Mouse (Mus musculus) heart, postnatal 36 days (tissue): ENCODE data around the gene Acoxl. TPM values are rescaled to one million over a fixed set of nuclear protein-coding genes. Genes with fewer than 3 reads are reported as not detected.

Source experiments
- DNase-seq, 2 experiments: peaks; one replicate each; pipeline ENCODE4 v3.0.0; 2021 to 2022
- intact Hi-C: fragments of 180-260 bp; cut with DNase I; formaldehyde crosslinking; loops from one replicate; pipeline ENCODE4 v1.15.1; 2025
- total RNA-seq, 2 experiments: library from RNA; stranded (reverse); gene quantifications; 2 replicates each; pipeline ENCODE4 v1.2.3; 2021

Gene Acoxl
- total RNA-seq, 2 experiments from 2014 or later = not detected

DNA sequence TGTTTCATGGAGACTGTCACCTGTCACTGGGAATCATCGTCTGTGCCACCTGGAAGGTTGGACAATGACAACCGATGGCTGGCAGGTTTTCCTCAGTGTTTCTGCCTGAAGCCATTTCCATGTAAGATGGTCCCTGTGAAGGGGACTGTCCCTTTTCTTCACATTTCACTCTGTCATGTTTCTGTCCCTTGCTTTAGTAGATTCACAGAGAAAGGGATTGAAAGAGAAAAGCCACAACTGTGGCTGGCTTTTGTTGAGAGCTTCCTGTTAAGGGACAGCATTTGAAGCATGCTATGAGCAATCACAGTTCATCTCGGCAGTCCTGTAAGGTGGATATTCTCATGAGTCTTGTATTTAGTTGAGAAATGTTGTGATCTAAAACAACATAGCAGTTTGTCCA is 52.4 kb downstream of the Acoxl start:
- DNase-seq = no peak
- intact Hi-C loops = no loop called here

- DNase-seq = no peak
- intact Hi-C loops = no loop called here
Measured at GRCm38 (mm10) chr2:127894890-127895289, 56.2 kb downstream of the Acoxl start.

- DNase-seq = no peak
- intact Hi-C loops = no loop called here
Measured at GRCm38 (mm10) chr2:127897718-127898117, 59.0 kb downstream of the Acoxl start.

DNA sequence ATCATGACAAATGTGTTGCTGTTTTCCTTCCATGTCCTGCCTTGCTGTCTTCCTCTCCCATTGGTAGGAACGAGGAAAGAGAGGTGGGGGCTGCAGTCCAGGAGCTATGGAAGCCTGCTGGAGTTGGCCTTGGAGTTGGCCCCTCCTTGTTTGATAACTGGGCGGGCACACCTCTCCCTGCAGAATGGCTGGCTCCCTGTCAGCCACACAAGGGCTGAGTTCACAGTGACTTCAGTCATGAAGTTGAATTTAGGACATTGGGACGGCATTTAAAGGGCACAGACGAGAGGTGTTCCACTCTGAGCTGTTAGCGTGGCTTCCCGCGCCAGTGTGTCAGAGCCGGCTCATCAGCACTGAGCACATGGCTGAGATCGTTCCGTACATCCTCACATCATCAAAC is 66.2 kb downstream of the Acoxl start:
- no peak for DNase-seq
- intact Hi-C loops = no loop called here

- DNase-seq = no peak
- intact Hi-C loops = no loop called here
Measured at GRCm38 (mm10) chr2:127906973-127907678, 68.5 kb downstream of the Acoxl start.

DNA sequence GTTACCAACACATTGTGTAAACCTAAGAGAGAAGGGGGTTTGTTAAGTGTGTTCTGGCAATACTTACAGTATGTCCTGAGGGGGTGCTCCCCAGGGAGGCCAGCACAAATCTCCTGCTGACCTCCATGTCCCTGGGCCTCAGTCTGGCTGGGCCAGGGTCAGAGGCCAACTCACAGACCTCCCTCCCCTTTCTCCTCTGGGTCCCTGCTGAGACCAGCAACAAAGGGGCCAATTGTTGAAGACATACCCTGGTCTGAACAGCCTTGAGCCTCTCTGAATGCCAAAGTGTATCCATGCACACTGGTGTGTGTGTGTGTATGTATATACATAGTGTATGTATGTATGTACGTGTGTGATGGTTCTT is 69.0 kb downstream of the Acoxl start:
- DNase-seq = no peak

DNA sequence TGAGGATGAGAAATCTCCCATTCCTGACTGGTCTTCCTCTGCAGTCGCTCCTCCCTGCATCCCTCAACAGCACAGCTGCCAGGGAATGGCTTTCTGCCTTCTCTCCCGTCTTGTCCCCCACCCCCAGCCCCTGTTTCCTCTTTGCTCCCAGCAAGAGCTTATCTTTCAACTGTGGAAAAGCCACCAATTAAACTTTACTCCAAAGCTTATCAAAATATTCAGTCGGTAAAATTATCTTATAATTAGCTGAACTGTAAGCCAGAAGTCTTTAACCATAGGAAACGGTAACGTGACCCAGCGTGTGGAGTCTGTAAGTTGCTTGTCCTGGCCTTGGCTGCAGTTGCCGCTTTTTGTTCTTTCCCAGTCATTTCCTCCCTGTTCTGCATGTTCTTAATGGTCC is 70.2 kb downstream of the Acoxl start:
- DNase-seq = no peak
- intact Hi-C loops = no loop called here

More for the DNA sequence above, 69.0 kb downstream of the Acoxl start:
- intact Hi-C loops = no loop called here

DNA sequence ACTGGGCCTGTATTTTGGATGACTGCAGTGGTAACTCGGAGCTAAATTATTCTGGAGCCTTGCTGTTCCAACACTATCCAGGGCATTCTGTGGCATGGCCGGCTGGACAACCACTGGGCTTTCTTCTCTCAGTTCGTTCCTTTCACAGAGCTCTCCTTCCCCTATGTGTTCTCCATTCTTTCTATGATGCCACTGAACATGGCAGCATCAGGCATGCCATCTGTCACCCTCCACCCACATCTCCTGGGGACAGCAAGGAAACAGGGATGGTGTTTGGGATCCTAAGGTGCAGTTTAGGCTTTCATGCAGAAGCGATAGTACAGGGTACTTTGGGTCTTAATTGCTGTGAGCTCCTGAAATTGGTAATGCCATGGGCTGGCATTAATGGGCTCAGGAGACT is 71.1 kb downstream of the Acoxl start:
- intact Hi-C loops = no loop called here
- no peak for DNase-seq

GRCm38 (mm10) chr2:127911579-127911978 is 72.9 kb downstream of the Acoxl start:
- intact Hi-C loops = no loop called here
- no peak for DNase-seq

- intact Hi-C loops = no loop called here
- DNase-seq = no peak
Measured at GRCm38 (mm10) chr2:127914047-127914446, 75.4 kb downstream of the Acoxl start.

- DNase-seq = no peak
- intact Hi-C loops = no loop called here
Measured at GRCm38 (mm10) chr2:127916804-127917410, 78.2 kb downstream of the Acoxl start.

DNA sequence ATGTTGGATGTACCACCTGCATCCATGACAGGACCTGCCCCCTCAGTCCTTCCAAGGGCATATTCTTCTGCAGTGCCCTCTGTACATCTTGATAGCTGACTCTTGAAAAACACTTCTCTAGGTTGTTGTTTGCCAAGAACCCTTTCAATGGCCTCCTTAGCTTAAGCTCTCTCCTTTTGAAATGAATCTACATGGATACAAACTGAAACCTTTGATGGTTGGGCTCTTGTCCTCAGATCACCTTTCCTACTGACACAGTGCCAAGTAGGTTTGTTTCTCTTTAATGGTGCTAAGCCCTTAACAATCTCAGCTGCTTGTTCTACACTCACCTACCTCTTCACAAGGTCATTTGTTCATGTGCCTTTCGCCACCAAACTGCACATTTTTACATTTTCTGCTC is 81.1 kb downstream of the Acoxl start:
- intact Hi-C loops = no loop called here
- no peak for DNase-seq

- intact Hi-C loops = no loop called here
Measured at GRCm38 (mm10) chr2:127922036-127922901, 83.6 kb downstream of the Acoxl start.

DNA sequence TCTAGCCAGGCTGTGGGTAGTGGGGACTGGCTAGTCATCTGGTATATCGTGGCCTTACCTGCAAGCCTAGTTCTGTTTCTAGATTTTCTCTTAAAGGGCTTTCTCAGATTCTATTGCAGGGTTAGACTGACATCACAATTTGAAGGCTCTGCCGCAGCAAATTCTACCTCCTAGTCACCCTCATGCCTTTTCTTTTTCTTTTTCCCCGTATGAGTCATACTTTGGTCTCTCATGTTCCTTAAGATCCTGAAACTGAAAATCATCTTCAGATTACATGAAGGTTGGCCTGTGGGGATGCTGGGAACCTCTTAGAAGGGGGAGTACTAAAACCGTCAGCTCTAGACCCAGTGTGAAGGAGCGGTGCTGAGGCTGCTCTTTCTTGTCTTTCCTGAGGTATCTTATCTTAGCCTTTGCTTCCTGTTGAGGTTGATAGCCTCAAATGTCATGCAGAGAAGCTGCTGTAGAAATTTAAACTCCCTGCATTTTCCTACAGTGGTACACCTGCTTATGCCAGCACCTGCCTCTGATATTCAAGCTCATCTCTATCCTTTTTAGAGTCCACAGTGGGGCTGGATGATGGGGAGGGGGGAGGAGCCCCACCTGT is 84.5 kb downstream of the Acoxl start:
- DNase-seq = no peak
- intact Hi-C loops = no loop called here

More at GRCm38 (mm10) chr2:127922036-127922901, 83.6 kb downstream of the Acoxl start:
- no peak for DNase-seq

DNA sequence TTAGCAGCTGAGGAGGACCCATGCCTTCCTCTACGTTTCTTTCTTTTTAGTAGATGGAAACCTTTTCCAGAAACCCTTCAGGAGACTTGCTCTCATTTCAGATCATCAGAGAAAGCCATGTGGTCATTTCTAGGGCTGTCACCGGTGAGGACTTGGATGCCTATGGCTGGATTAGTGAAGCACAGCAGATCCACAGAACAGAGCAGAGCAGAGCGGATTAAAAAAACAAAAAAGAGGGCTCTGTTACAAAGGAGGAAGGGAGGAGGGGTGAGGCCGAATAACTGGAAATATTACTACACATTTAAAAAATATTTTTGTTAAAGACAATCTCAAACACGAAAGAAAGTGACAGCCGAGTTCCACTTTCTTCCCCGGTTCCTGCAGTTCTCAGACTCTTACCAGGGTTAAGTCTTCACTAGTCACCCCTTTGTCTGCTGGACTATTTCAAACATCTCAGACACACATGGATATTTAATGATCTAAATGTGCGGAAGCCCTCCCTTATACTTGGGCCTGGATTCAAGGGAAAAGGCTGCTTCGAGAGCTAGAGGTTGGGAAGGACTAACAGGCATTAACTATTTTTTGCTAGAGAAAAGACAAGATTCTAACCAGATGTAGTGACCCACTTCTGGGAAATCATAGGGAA is 88.1 kb downstream of the Acoxl start:
- intact Hi-C loops = no loop called here

GRCm38 (mm10) chr2:127927452-127928273 is 89.0 kb downstream of the Acoxl start:
- DNase-seq = no peak
- intact Hi-C loops = no loop called here

More for the DNA sequence above, 88.1 kb downstream of the Acoxl start:
- DNase-seq = no peak

GRCm38 (mm10) chr2:127928279-127928678 is 89.6 kb downstream of the Acoxl start:
- intact Hi-C loops = no loop called here
- DNase-seq = no peak

- DNase-seq = no peak
- intact Hi-C loops = no loop called here
Measured at GRCm38 (mm10) chr2:127928871-127929270, 90.2 kb downstream of the Acoxl start.

DNA sequence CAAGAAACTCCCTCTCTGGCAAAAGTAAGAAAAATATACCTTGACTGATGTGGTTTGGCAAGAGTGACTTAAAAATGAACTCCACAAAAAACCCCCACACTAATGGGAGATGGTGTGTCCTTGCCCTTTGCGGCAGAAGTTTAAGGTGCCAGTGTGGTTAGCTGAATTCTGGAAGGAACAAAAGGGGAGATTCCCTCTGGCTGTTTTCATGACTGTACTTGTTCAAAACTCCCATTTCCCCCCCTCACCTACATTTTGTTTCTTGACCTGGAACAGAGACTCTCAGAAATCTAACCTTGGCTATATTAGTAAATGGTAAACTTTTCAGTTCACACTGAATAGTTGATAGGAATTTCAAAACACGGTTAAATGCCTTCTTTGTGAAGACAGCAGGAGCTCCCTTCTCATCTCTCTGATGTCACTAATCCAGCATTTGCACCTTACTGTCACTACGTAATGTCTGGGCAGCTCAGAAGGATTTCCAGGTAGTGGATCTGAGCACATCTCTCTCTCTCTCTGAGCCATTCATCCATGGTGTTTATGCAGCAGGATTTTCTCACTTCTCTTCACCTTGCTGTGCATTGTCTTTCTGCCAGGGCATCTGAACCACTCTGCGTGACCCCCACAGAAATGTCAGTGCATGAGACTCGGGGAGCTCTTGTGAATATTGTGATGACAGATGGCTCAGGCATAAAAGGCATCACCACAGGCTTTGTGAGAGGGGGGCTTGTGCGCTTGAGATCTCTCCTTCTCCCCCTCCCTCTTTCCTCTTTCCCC is 91.5 kb downstream of the Acoxl start:
- DNase-seq = no peak
- intact Hi-C loops = no loop called here
